Mouse (Mus musculus) forebrain, embryonic 11.5 days (tissue): ENCODE measurements at regions not wholly inside any gene's neighbourhood (a gene's known extent, or its start where the extent isn't known, plus 50 kb on each side); places are given as distances from the start of the nearest gene placed in this dataset.
"Not testable (repeated sequence)": the region's sequence is repeated elsewhere in the genome, so short reads cannot be mapped to it uniquely, and the experiment has no call there.

ENCODE experiments used
- ATAC-seq: fragments of 200-750 bp; cut with Nextera tagmentation; replicated peaks from 2 replicates; pipeline ENCODE4 v1.8.0; 2017; ENCODE audit warnings: moderate TSS enrichment; ENCODE audit not compliant: low FRiP score
- DNase-seq: peaks from one replicate; pipeline ENCODE4 v3.0.0-alpha.2; 2017; ENCODE audit warnings: low spot score
- H3K27ac ChIP-seq: fragments of 300-500 bp; sonication (generic); 2 replicates; pipeline ENCODE4 v1.5.1; 2014; ENCODE audit warnings: low read depth, low read length
- H3K27me3 ChIP-seq: fragments of 300-500 bp; sonication (generic); 2 replicates; pipeline ENCODE4 v1.6.1; 2014; ENCODE audit warnings: mild to moderate bottlenecking, low read length, mixed read lengths; ENCODE audit not compliant: control insufficient read depth, insufficient read depth
- H3K36me3 ChIP-seq: fragments of 300-500 bp; sonication (generic); 2 replicates; pipeline ENCODE4 v1.6.1; 2014; ENCODE audit warnings: mild to moderate bottlenecking, low read length, moderate library complexity, mixed read lengths; ENCODE audit not compliant: control insufficient read depth, insufficient read depth
- H3K4me1 ChIP-seq: fragments of 300-500 bp; sonication (generic); replicated peaks from 2 replicates; pipeline ENCODE4 v1.6.1; 2014; ENCODE audit warnings: low read length, mixed read lengths; ENCODE audit not compliant: control insufficient read depth, insufficient read depth
- H3K4me2 ChIP-seq: fragments of 300-500 bp; sonication (generic); 2 replicates; pipeline ENCODE4 v1.6.1; 2014; ENCODE audit warnings: low read depth, mild to moderate bottlenecking, low read length, moderate library complexity, mixed read lengths; ENCODE audit not compliant: severe bottlenecking
- H3K4me3 ChIP-seq: fragments of 300-500 bp; sonication (generic); 2 replicates; pipeline ENCODE4 v1.5.1; 2014; ENCODE audit warnings: low read depth, low read length
- H3K9ac ChIP-seq: fragments of 300-500 bp; sonication (generic); 2 replicates; pipeline ENCODE4 v1.6.1; 2014; ENCODE audit warnings: low read length
- H3K9me3 ChIP-seq: fragments of 300-500 bp; sonication (generic); 2 replicates; pipeline ENCODE4 v1.6.1; 2016; ENCODE audit warnings: low read length, mixed read lengths; ENCODE audit not compliant: control insufficient read depth
- WGBS: fragments of 180-500 bp; shearing (Covaris S2); extraction: QIAGEN DNeasy Blood & Tissue Kit; methylation state at CpG from one replicate; pipeline ENCODE4 v1.1.7; 2014; 5-methylcytosine and 5-hydroxymethylcytosine counted together

- Histone ChIP-seq H3K27me3 (no peaks in the 10 kb centered on the region), H3K27ac (no peak overlapping the region), H3K4me1 (no peaks in the 10 kb centered on the region), H3K9me3 (no peaks in the 10 kb centered on the region), H3K4me2 (no peak overlapping the region), H3K4me3 (no peak overlapping the region), H3K9ac (no peak overlapping the region), H3K36me3 (no peaks in the 10 kb centered on the region)
- WGBS = 76% methylated on average over 3 of the region's 3 CpGs
- ATAC-seq (no peak), DNase-seq (no peak)
These were observed 350.5 kb upstream of the Hand2 start for GRCm38 (mm10) chr8:56970311-56970710.

GRCm38 (mm10) chr8:56978994-56979393, 341.8 kb upstream of the Hand2 start:
- Histone ChIP-seq H3K9ac (no peak overlapping the region), H3K4me2 (no peak overlapping the region), H3K27me3 (no peaks in the 10 kb centered on the region), H3K36me3 (no peaks in the 10 kb centered on the region), H3K4me1 (no peaks in the 10 kb centered on the region), H3K27ac (no peak overlapping the region), H3K9me3 (no peaks in the 10 kb centered on the region), H3K4me3 (no peak overlapping the region)
- WGBS = 80% methylated on average over 2 of the region's 2 CpGs
- no peak for ATAC-seq
- no peak for DNase-seq

GRCm38 (mm10) chr8:56979416-56979815, 341.4 kb upstream of the Hand2 start:
- Histone ChIP-seq H3K9ac (no peak overlapping the region), H3K27ac (no peak overlapping the region), H3K4me2 (no peak overlapping the region), H3K4me1 (no peaks in the 10 kb centered on the region), H3K9me3 (no peaks in the 10 kb centered on the region), H3K27me3 (no peaks in the 10 kb centered on the region), H3K4me3 (no peak overlapping the region), H3K36me3 (no peaks in the 10 kb centered on the region)
- DNase-seq (no peak), ATAC-seq (no peak)
- 92% methylated on average over 13 of the region's 13 CpGs for WGBS

GRCm38 (mm10) chr8:57010318-57011024, 310.3 kb upstream of the Hand2 start:
- 78% methylated on average over 6 of the region's 6 CpGs for WGBS
- H3K9me3 ChIP-seq = no peaks in the 10 kb centered on the region
- no peaks in the 10 kb centered on the region for H3K27me3 ChIP-seq
- DNase-seq (no peak), ATAC-seq (no peak)
- H3K9ac ChIP-seq = no peak overlapping the region
- H3K36me3 ChIP-seq = no peaks in the 10 kb centered on the region
- no peak overlapping the region for H3K4me3 ChIP-seq
- H3K27ac ChIP-seq = no peak overlapping the region
- H3K4me1 ChIP-seq = no peaks in the 10 kb centered on the region
- no peak overlapping the region for H3K4me2 ChIP-seq

- ATAC-seq (no peak), DNase-seq (no peak)
- H3K9ac ChIP-seq = no peak overlapping the region
- WGBS = 63% methylated on average over 3 of the region's 3 CpGs
- no peaks in the 10 kb centered on the region for H3K9me3 ChIP-seq
- H3K4me2 ChIP-seq = no peak overlapping the region
- no peaks in the 10 kb centered on the region for H3K4me1 ChIP-seq
- H3K4me3 ChIP-seq = no peak overlapping the region
- H3K36me3 ChIP-seq = no peaks in the 10 kb centered on the region
- H3K27me3 ChIP-seq = no peaks in the 10 kb centered on the region
- no peak overlapping the region for H3K27ac ChIP-seq
These were observed 306.9 kb upstream of the Hand2 start for GRCm38 (mm10) chr8:57013813-57014320.

- ATAC-seq (no peak), DNase-seq (no peak)
- 75% methylated on average over 3 of the region's 3 CpGs for WGBS
These were observed 304.5 kb upstream of the Hand2 start for GRCm38 (mm10) chr8:57016329-57016728.

GRCm38 (mm10) chr8:57028096-57028495, 292.7 kb upstream of the Hand2 start:
- H3K27ac ChIP-seq, ATAC-seq, H3K4me1 ChIP-seq, DNase-seq, H3K9ac ChIP-seq, H3K9me3 ChIP-seq, H3K36me3 ChIP-seq, H3K27me3 ChIP-seq, H3K4me3 ChIP-seq, H3K4me2 ChIP-seq: not testable (repeated sequence)
- WGBS = 77% methylated on average over 1 of the region's 1 CpGs

More at GRCm38 (mm10) chr8:57016329-57016728, 304.5 kb upstream of the Hand2 start:
- Histone ChIP-seq H3K4me3 (no peak overlapping the region), H3K27ac (no peak overlapping the region), H3K9me3 (no peaks in the 10 kb centered on the region), H3K9ac (no peak overlapping the region), H3K4me1 (no peaks in the 10 kb centered on the region), H3K27me3 (no peaks in the 10 kb centered on the region), H3K36me3 (no peaks in the 10 kb centered on the region), H3K4me2 (no peak overlapping the region)

GRCm38 (mm10) chr8:57048490-57048889, 272.3 kb upstream of the Hand2 start:
- WGBS = 92% methylated on average over 6 of the region's 6 CpGs
- Histone ChIP-seq H3K9ac (no peak overlapping the region), H3K4me3 (no peak overlapping the region), H3K9me3 (no peaks in the 10 kb centered on the region), H3K27me3 (no peaks in the 10 kb centered on the region), H3K36me3 (no peaks in the 10 kb centered on the region), H3K4me2 (no peak overlapping the region), H3K4me1 (no peaks in the 10 kb centered on the region), H3K27ac (no peak overlapping the region)
- ATAC-seq (no peak), DNase-seq (no peak)

GRCm38 (mm10) chr8:57048909-57049308, 271.9 kb upstream of the Hand2 start:
- WGBS = 83% methylated on average over 3 of the region's 3 CpGs
- ATAC-seq = no peak

More at GRCm38 (mm10) chr8:57048909-57049308, 271.9 kb upstream of the Hand2 start:
- no peaks in the 10 kb centered on the region for H3K36me3 ChIP-seq
- no peaks in the 10 kb centered on the region for H3K27me3 ChIP-seq
- no peaks in the 10 kb centered on the region for H3K4me1 ChIP-seq
- no peak overlapping the region for H3K27ac ChIP-seq
- H3K9me3 ChIP-seq = no peaks in the 10 kb centered on the region
- no peak for DNase-seq
- H3K4me2 ChIP-seq = no peak overlapping the region
- no peak overlapping the region for H3K9ac ChIP-seq
- no peak overlapping the region for H3K4me3 ChIP-seq
